Mouse (Mus musculus): ENCODE results near the gene Spata13. TPM values are rescaled to one million over a fixed set of nuclear protein-coding genes. Genes with fewer than 3 reads are reported as not detected.

Spata13 gene
- polyA plus RNA-seq, 1 experiment: 12.7 TPM

DNA sequence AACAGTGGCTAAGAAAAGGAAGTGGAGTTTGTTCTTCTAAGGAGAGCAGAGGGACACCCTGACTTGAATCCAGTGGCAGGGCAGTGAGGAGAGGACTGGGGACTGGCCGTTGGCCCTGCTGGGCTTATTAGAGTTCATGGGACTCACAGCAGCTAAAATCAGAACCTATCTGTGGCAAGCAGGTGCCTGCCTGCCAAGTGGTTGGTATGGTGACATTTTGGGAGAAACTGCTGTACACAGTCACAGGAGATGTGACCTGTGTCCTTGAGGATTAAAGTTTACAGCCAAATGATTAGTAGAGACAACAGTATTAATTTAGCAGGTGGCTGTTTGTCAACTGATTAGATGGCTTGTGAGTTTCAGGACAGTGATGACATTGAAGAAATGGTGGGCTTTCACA lies 172.1 kb downstream of the Spata13 start:
- Histone ChIP-seq H3K4me3 (ENCODE audit: insufficient read depth, low read length) (no peak overlapping the region), H3K4me1 (ENCODE audit: control insufficient read depth, insufficient read depth, low read length) (peaks cover 10% of the 10 kb centered on the region), H3K27ac (ENCODE audit: insufficient read depth, low read depth, low read length) (no peak overlapping the region)
- TF ChIP-seq POLR2A (IDR thresholded peaks at IDR 0.05; ENCODE audit: borderline replicate concordance, low read depth, low read length) (no peak), CTCF (IDR thresholded peaks at IDR 0.05; ENCODE audit: low read depth, low read length) (no peak)

DNA sequence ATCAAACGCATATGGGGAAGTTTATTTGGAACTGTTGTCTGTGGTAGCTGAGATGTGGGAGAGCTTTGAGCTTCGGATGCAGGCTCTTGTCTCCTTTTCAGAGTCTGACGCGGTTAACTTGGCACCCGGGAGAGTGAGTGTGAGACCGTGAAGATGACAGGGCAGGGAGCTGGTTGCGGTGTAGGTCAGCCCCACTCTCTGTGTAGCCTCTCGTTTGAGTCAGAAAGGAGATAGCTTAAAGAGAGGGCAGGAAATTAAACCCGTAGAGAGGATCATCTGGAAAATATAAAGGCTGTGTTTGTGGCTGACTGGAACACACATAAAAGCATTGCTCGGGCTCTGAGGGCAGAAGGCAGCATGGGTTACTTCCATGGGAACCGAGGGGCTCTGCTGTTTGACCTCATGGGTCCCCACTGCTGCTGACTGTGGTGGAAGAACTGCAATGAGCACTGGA lies 173.1 kb downstream of the Spata13 start:
- Histone ChIP-seq H3K27ac (ENCODE audit: insufficient read depth, low read depth, low read length) (no peak overlapping the region), H3K4me3 (ENCODE audit: insufficient read depth, low read length) (no peak overlapping the region), H3K4me1 (ENCODE audit: control insufficient read depth, insufficient read depth, low read length) (peaks cover 10% of the 10 kb centered on the region)
- no peak for TF ChIP-seq POLR2A (IDR thresholded peaks at IDR 0.05; ENCODE audit: borderline replicate concordance, low read depth, low read length)
- TF ChIP-seq CTCF (IDR thresholded peaks at IDR 0.05; ENCODE audit: low read depth, low read length): no peak

DNA sequence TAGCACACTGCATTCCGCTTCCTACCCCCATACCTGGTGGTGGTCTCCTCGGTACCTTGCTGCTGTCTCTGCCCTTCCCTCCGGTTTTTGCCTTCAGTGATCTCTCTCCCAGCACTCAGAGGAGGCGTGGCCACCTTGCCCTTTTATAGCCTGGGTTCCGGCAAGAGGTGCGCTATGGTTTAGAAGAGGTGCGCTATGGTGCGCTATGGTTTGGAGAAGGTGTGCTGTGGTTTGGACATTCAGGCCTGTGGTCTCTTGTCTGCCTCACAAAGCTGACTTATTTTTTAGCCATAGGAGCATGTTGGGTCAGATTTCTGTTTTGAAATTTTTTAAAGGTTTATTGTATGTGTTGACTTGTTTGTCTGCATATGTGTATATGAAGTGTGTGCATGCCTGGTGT lies 176.1 kb downstream of the Spata13 start:
- TF ChIP-seq POLR2A (IDR thresholded peaks at IDR 0.05; ENCODE audit: borderline replicate concordance, low read depth, low read length) (no peak), CTCF (IDR thresholded peaks at IDR 0.05; ENCODE audit: low read depth, low read length) (no peak)
- Histone ChIP-seq H3K4me1 (ENCODE audit: control insufficient read depth, insufficient read depth, low read length) (peaks cover 10% of the 10 kb centered on the region), H3K4me3 (ENCODE audit: insufficient read depth, low read length) (no peak overlapping the region), H3K27ac (ENCODE audit: insufficient read depth, low read depth, low read length) (no peak overlapping the region)

DNA sequence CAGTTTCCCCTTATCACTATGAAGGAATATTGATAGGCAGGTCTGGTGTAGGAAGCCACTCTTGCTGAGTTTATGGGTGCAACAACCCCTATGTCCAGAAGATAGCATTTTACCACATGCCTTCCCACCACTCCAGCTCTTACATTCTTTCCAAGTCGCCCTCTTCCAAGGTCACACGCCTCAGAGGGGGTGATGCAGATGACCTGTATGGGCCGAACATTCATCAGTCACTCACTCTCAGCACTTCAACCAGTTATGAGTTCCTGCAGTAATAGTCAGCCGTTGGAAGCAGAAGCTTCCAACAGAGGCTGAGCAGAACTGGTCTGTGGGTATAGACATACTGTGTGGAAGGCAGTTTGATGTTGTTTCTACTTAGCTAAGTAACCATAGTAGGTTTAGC lies 177.7 kb downstream of the Spata13 start:
- Histone ChIP-seq H3K27ac (ENCODE audit: insufficient read depth, low read depth, low read length) (no peak overlapping the region), H3K4me3 (ENCODE audit: insufficient read depth, low read length) (no peak overlapping the region), H3K4me1 (ENCODE audit: control insufficient read depth, insufficient read depth, low read length) (no peaks in the 10 kb centered on the region)
- TF ChIP-seq CTCF (IDR thresholded peaks at IDR 0.05; ENCODE audit: low read depth, low read length) (no peak), POLR2A (IDR thresholded peaks at IDR 0.05; ENCODE audit: borderline replicate concordance, low read depth, low read length) (no peak)

Other genes with a start within 250 kb of the Spata13 start
- not detected in 2 replicates for gene C1qtnf9, start 134.1 kb downstream of the Spata13 start, polyA plus RNA-seq (2012; ENCODE audit: insufficient read depth, insufficient read length, missing spikeins)
- 6.9 and 8.0 TPM in 2 replicates for gene Mipep, start 150.6 kb downstream of the Spata13 start, polyA plus RNA-seq (2012; ENCODE audit: insufficient read depth, insufficient read length, missing spikeins)